Mouse (Mus musculus) neutrophil, adult 5-6 weeks (primary cell): Measurements from ENCODE around the gene Fdx1. TPM values are rescaled to one million over a fixed set of nuclear protein-coding genes. Genes with fewer than 3 reads are reported as not detected.

ENCODE experiments used
- ATAC-seq: fragments of 151-379, 151-347 bp; 2 replicates; pipeline ENCODE4 v1.8.0; 2017; ENCODE audit warnings: mild to moderate bottlenecking, moderate TSS enrichment; ENCODE audit not compliant: insufficient number of reproducible peaks, poor library complexity, low FRiP score, severe bottlenecking; ENCODE audit errors: extremely low read depth
- total RNA-seq: library from RNA; stranded (forward); fragments of 200-1000 nt; gene quantifications from 2 replicates; pipeline ENCODE4 v1.2.3, GENCODE M21; 2017

The Fdx1 gene
- total RNA-seq, 1 experiment from 2014 or later: 2.6 TPM

- ATAC-seq: no peak
Observed at GRCm38 (mm10) chr9:51973846-51974245, 10.5 kb upstream of the Fdx1 start.

GRCm38 (mm10) chr9:51966373-51966772 lies 3.0 kb upstream of the Fdx1 start:
- ATAC-seq: no peak

- ATAC-seq: no peak
Observed at GRCm38 (mm10) chr9:51964110-51964509, 754 bp upstream of the Fdx1 start.

GRCm38 (mm10) chr9:51961190-51961909 lies 2.0 kb downstream of the Fdx1 start:
- ATAC-seq: no peak

- no peak for ATAC-seq
Observed at GRCm38 (mm10) chr9:51960331-51960730, 3.0 kb downstream of the Fdx1 start.

- no peak for ATAC-seq
Observed at GRCm38 (mm10) chr9:51958981-51959380, 4.4 kb downstream of the Fdx1 start.

- ATAC-seq: no peak
Observed at GRCm38 (mm10) chr9:51957025-51957424, 6.3 kb downstream of the Fdx1 start.

GRCm38 (mm10) chr9:51956484-51956883 lies 6.9 kb downstream of the Fdx1 start:
- ATAC-seq: no peak

GRCm38 (mm10) chr9:51951337-51951736 lies 12.0 kb downstream of the Fdx1 start:
- no peak for ATAC-seq

GRCm38 (mm10) chr9:51950667-51951066 lies 12.7 kb downstream of the Fdx1 start:
- no peak for ATAC-seq

- ATAC-seq: no peak
Observed at GRCm38 (mm10) chr9:51950225-51950624, 13.1 kb downstream of the Fdx1 start.

GRCm38 (mm10) chr9:51943934-51944333 lies 19.4 kb downstream of the Fdx1 start:
- ATAC-seq: no peak

GRCm38 (mm10) chr9:51934641-51935040 lies 28.7 kb downstream of the Fdx1 start:
- ATAC-seq: no peak

GRCm38 (mm10) chr9:51931997-51932396 lies 31.4 kb downstream of the Fdx1 start:
- no peak for ATAC-seq

- no peak for ATAC-seq
Observed at GRCm38 (mm10) chr9:51931054-51931690, 32.2 kb downstream of the Fdx1 start.

GRCm38 (mm10) chr9:51929972-51930371 lies 33.4 kb downstream of the Fdx1 start:
- no peak for ATAC-seq

- ATAC-seq: no peak
Observed at GRCm38 (mm10) chr9:51928659-51929058, 34.7 kb downstream of the Fdx1 start.

GRCm38 (mm10) chr9:51928116-51928515 lies 35.2 kb downstream of the Fdx1 start:
- ATAC-seq: no peak

- ATAC-seq: no peak
Observed at GRCm38 (mm10) chr9:51927680-51928079, 35.7 kb downstream of the Fdx1 start.

- ATAC-seq: no peak
Observed at GRCm38 (mm10) chr9:51926629-51927028, 36.7 kb downstream of the Fdx1 start.
